Mouse (Mus musculus) lung, postnatal 10 days (tissue): ENCODE results near the gene Syn2.
A peak's percentile ranks its signal among the peaks of the same experiment; 100 is the strongest.

Source experiments
- DNase-seq: peaks from one replicate; pipeline ENCODE4 v3.0.0; 2021

The Syn2 gene

DNA sequence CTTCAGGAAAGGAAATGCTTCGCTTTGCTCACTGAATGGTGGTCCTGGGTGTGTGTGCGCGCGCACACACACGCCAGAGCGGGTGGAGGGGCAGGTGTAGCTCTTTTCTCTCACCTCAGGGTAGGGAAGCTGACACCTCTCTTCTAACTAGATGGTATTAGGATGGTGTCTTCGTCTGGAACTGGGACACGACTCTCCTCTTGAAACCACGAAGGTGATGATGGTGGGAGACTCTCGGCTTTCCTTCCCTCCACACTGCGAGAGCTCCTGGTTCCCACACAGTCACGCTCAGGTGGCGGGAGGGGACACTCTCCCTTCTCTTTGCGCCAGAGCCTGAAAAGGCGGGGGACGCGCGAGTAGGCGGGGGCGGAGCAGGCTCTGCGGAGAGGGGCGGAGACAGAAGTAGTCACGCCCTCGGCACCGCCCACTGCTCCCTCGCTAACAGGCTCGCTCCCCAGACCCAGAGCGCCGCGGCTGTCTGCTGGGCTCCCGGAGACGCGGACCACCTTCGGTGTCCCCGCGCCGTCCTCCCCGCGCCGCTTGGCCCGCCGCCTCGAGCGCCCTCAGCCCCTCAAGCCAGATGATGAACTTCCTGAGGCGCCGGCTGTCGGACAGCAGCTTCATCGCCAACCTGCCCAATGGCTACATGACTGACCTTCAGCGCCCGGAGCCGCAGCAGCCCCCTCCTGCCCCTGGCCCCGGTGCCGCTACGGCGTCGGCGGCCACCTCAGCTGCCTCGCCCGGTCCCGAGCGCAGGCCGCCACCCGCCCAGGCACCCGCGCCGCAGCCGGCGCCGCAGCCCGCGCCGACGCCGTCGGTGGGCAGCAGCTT is at the start of gene Syn2:
Gene Syn2, plus strand, starts transcription at position 402 of the 831 bp plus-strand sequence.
- DNase-seq: peak; percentile 83

GRCm38 (mm10) chr6:115085274-115085841 is 49.3 kb upstream of the Syn2 start:
- no peak for DNase-seq

- no peak for DNase-seq
These were observed 46.2 kb upstream of the Syn2 start for GRCm38 (mm10) chr6:115088314-115089106.

GRCm38 (mm10) chr6:115091737-115092136 is 43.0 kb upstream of the Syn2 start:
- no peak for DNase-seq

DNA sequence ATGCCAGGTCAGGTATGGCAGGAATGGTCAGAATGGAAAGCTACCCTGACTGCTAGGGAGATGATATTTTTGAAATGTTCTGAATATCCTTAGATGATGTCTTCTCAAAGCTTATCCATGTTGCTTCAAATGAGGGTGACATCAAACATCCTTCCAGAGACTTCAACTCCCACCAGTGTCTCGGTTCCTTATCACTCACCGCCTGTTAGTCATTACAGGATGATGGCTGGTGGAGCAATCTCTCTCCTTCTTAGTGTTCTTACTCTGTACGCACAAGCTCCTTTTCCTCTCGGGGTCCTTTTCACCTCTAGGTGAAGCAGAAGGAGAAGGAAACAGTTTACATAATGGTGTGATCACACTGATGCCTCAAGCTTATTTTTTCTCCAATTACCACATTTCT is 32.2 kb upstream of the Syn2 start:
- DNase-seq: no peak

DNA sequence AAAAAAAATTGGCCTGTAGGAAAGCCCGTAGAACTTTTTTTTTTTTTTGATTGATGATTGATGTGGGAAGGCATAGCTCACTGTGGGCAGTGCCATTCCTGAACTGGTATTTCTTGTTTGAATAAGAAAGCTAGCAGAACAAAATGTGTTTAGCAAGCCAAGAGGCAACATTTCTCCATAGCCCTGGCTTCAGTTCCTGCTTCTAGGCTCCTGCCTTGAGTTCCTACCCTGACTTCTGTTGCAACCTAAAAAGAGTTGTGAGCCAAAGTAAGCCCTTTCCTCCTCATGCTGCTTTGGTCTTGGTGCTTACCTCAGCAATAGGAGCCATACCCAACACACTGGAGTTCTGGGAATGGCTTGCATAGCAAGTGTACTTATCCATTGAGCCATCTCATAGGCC is 23.3 kb upstream of the Syn2 start:
- no peak for DNase-seq

GRCm38 (mm10) chr6:115122181-115122580 is 12.5 kb upstream of the Syn2 start:
- no peak for DNase-seq

DNA sequence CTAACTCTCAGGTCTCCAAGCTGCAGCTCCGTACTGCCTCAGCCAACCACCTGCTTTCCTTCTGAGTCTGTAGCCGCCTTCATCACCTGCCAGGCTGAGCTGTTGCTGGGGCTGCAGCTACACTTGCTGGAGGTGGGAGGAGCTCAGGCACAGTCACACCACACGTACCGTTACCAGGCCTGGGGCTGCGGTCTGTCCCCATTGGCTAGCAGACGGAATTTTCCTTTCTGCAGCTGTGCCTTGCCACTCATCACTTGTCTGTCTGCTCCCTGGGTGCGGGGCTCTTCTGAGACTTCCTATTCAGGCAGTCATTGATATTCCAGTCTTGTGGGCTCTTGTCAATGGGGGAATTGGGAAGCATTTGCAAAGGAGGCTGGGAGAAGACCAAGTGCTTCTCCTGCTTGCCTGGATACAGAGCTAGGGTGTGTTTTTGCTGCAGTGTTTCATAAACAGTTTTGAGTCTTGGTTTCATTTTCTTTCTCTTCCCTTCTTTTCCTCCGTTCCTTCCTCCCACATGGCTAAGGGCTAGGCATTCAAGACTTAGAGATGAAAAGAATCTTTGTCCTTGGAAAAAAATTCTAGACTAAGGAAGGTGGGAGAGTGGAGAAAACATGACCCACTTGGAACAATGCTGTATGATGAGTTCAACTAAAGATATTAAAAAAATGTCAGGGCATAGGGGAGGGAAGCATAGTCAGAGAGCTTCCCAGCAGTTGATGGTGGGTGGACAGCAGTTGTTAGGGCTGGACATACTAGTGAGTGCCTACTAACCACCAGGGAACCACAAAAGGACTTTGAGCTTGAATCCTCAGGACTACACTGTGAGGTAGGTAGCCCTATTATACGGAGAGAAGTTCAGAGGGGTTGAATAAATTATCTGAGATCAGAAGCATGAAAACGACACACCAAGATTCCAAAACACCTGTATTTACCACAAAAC is 11.2 kb upstream of the Syn2 start:
- DNase-seq: peak; percentile 38

GRCm38 (mm10) chr6:115124675-115125357 is 9.9 kb upstream of the Syn2 start:
- peak; percentile 55 for DNase-seq

GRCm38 (mm10) chr6:115125358-115125720 is 9.4 kb upstream of the Syn2 start:
- DNase-seq: no peak

GRCm38 (mm10) chr6:115126232-115126785 is 8.4 kb upstream of the Syn2 start:
- peak; percentile 14 for DNase-seq

- no peak for DNase-seq
These were observed 7.9 kb upstream of the Syn2 start for GRCm38 (mm10) chr6:115126851-115127250.

GRCm38 (mm10) chr6:115127255-115127824 is 7.4 kb upstream of the Syn2 start:
- DNase-seq: no peak

DNA sequence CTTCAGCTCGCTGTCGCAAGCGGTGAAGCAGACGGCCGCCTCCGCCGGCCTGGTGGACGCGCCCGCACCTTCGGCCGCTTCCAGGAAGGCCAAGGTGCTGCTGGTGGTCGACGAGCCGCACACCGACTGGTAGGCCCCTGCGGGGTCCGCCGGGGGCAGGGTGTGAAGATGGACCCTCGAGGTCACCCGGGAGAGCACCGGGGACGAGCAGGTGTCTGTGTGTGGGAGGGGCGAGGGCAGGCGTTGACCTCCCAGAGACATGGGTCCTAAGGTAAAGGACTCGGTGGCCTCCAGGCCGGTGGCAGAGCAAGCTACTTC is 589 bp downstream of the Syn2 start:
- peak; percentile 3 for DNase-seq

- no peak for DNase-seq
These were observed 1.5 kb downstream of the Syn2 start for GRCm38 (mm10) chr6:115136156-115136555.

GRCm38 (mm10) chr6:115141446-115141845 is 6.7 kb downstream of the Syn2 start:
- no peak for DNase-seq

DNA sequence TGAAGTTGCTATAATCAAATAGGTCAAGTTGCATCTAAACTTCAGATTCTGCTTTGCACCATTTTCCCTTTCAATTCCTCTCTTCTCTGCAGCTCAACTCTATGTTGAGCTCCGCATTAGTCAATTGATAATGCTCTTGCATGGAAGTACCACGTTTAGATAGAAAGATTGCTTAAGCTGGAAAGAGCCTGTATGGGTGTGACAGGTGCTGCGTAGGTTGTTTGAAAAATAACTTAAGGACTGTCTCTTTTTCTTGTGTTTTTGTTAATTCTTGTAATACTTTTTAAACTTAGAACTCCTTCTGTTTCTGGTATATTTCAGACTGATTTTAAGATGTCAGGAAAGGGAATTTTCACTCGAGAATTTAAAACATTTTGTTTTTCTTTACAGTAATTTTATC is 26.5 kb downstream of the Syn2 start:
- DNase-seq: no peak

DNA sequence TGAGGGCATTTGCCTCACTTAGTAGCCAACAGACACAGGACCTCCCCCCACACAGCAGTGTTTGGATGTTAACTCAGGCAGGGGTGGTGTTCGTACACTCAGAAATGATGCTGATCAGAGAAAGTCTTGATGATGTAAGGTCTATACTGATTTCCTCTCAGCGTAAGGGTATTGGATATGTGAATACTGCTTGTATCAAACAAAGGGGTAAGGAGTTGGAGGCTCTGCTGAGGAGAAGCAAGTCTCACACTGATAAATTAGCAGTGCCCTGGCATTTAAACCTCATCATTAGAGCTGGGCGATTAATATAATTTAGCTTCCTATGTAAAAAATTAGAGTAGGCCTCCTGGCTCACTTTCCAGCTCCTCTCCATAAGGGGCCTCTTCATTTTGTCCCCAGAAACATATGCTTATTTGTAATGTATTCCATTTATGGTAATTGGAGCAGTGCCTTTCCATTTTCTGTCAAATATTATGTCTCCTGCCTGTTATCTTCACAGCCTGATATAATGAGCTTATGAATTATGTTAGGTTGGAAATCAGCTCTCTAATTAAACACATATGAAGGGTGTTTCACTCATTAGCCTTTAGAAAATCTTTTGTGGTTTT is 31.3 kb downstream of the Syn2 start:
- no peak for DNase-seq

- no peak for DNase-seq
These were observed 34.2 kb downstream of the Syn2 start for GRCm38 (mm10) chr6:115168921-115169320.

DNA sequence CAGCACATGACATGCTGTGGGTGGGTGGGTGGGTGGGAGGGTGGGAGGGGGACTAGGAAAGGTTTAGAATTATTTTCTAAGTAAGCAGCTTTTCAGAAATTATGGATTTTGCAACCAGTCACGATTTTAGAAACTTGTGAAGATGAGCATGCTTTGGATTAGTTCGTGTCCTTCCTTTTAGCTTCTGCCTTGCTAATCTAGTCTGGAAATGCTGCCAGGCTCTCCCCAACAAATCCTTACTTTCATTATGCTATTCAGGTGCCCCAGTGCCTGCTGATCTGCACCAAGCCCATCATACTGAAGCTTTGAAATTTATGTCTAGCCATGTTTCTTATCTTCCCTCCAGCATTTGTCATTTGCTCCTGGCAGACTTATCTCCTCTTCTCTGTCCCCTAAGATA is 34.8 kb downstream of the Syn2 start:
- DNase-seq: no peak

DNA sequence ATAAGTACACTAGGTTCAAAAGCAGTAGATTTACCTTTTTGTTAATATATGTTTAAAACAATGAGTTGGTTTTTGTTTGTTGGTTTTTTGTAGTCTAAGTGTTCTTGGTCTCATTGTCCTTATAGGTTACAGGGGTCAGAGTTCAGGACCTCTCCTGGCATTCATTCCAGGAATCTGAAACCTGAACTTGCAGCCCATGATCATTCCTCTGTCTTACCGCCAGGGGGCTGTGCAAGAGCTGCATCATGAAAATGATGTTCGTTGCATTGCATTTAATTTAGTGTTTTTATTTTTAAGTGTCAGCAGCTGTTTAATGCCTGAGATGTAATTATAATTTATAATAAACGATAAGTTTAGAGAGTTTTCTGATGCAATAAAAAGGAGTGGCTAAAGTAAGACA is 40.1 kb downstream of the Syn2 start:
- DNase-seq: peak; percentile 12
